Mouse (Mus musculus): ENCODE results near the gene Mpv17l. TPM values are rescaled to one million over a fixed set of nuclear protein-coding genes. Genes with fewer than 3 reads are reported as not detected.

Mpv17l gene
- total and polyA plus RNA-seq, 3 experiments: 0.51 to 1.3 (median 0.69) TPM

- dilution Hi-C loops (cut with MboI; ENCODE audit: extremely low pct_ligation_motif_present, extremely low pct_unique_long_range_greater_than_20kb, low sequenced_read_pairs) (no loop called here), in situ Hi-C loops (cut with MboI; ENCODE audit: low pct_ligation_motif_present, low pct_unique_long_range_greater_than_20kb, low sequenced_read_pairs) (no loop called here)
- peaks cover 0 to 19% of the 10 kb centered on the region in 2 experiments for H3K36me3 ChIP-seq (replicated peaks in 1 of 2; ENCODE audit: control insufficient read depth in 1 of 2, insufficient read depth in 1 of 2, low read length in 1 of 2)
- H3K9me3 ChIP-seq (replicated peaks; ENCODE audit: low read length): no peaks in the 10 kb centered on the region
- H3K27me3 ChIP-seq (replicated peaks): no peaks in the 10 kb centered on the region
- H3K4me1 ChIP-seq (ENCODE audit: control insufficient read depth in 1 of 2, insufficient read depth in 2 of 2): peaks cover 12 to 68% of the 10 kb centered on the region in 2 experiments; a peak in 3 of 4 replicates
- TF ChIP-seq USF1 (IDR thresholded peaks at IDR 0.05; ENCODE audit: low read depth, low read length): no peak
- no peak for TF ChIP-seq RAD21 (IDR thresholded peaks at IDR 0.05; ENCODE audit: low read depth, low read length)
- TF ChIP-seq POLR2AphosphoS2 (IDR thresholded peaks at IDR 0.05; ENCODE audit: low read depth, low read length): no peak
- TF ChIP-seq RCOR1 (conservative IDR thresholded peaks at IDR 0.05; ENCODE audit: low read depth, low read length): no peak
- no peak for TF ChIP-seq JUN (IDR thresholded peaks at IDR 0.05; ENCODE audit: insufficient read depth, low read depth, low read length)
- no peak for TF ChIP-seq USF2 (conservative IDR thresholded peaks at IDR 0.05; ENCODE audit: low read depth, low read length)
- TF ChIP-seq ZNF384 (IDR thresholded peaks at IDR 0.05; ENCODE audit: low read depth, low read length): no peak
- TF ChIP-seq E2F4 (IDR thresholded peaks at IDR 0.05; ENCODE audit: insufficient replicate concordance, low read depth, low read length): no peak
- no peak for TF ChIP-seq MAX (IDR thresholded peaks at IDR 0.05; ENCODE audit: low read length)
- TF ChIP-seq EP300 (IDR thresholded peaks at IDR 0.05; ENCODE audit: low read length): no peak
- TF ChIP-seq SIN3A (IDR thresholded peaks at IDR 0.05; ENCODE audit: low read length): no peak
- H3K79me2 ChIP-seq (replicated peaks; ENCODE audit: control insufficient read depth, extremely low read depth, insufficient read depth, poor library complexity, severe bottlenecking): peaks cover 40% of the 10 kb centered on the region
- H3K4me3 ChIP-seq (replicated peaks in 1 of 3; ENCODE audit: low read depth in 2 of 3, low read length in 2 of 3, poor library complexity in 1 of 3): no peak overlapping the region
- no peak for DNase-seq (ENCODE audit: extremely low read depth)
- no peak overlapping the region for H3K9ac ChIP-seq (ENCODE audit: insufficient read depth, low read depth)
- H3K4me2 ChIP-seq (ENCODE audit: insufficient read depth, low read depth, poor library complexity, severe bottlenecking): no peak overlapping the region
- no peak overlapping the region for H3K27ac ChIP-seq (ENCODE audit: insufficient read depth, low read depth)
These were observed 8.9 kb upstream of the Mpv17l start for GRCm38 (mm10) chr16:13894097-13894496.

GRCm38 (mm10) chr16:13895740-13896139 lies 7.2 kb upstream of the Mpv17l start:
- in situ Hi-C loops (cut with MboI; ENCODE audit: low pct_ligation_motif_present, low pct_unique_long_range_greater_than_20kb, low sequenced_read_pairs): no loop called here

More at GRCm38 (mm10) chr16:13895740-13896139, 7.2 kb upstream of the Mpv17l start:
- dilution Hi-C loops (cut with MboI; ENCODE audit: extremely low pct_ligation_motif_present, extremely low pct_unique_long_range_greater_than_20kb, low sequenced_read_pairs): no loop called here
- Histone ChIP-seq H3K9ac (ENCODE audit: insufficient read depth, low read depth) (no peak overlapping the region), H3K4me2 (ENCODE audit: insufficient read depth, low read depth, poor library complexity, severe bottlenecking) (no peak overlapping the region), H3K27ac (ENCODE audit: insufficient read depth, low read depth) (no peak overlapping the region), H3K36me3 (replicated peaks in 1 of 2; ENCODE audit: control insufficient read depth in 1 of 2, insufficient read depth in 1 of 2, low read length in 1 of 2) (peaks cover 0 to 23% of the 10 kb centered on the region in 2 experiments), H3K9me3 (replicated peaks; ENCODE audit: low read length) (no peaks in the 10 kb centered on the region), H3K79me2 (replicated peaks; ENCODE audit: control insufficient read depth, extremely low read depth, insufficient read depth, poor library complexity, severe bottlenecking) (peaks cover 40% of the 10 kb centered on the region), H3K4me1 (ENCODE audit: control insufficient read depth in 1 of 2, insufficient read depth in 2 of 2) (peaks cover 7 to 57% of the 10 kb centered on the region in 2 experiments; a peak in 3 of 4 replicates), H3K27me3 (replicated peaks) (no peaks in the 10 kb centered on the region), H3K4me3 (replicated peaks in 1 of 3; ENCODE audit: low read depth in 2 of 3, low read length in 2 of 3, poor library complexity in 1 of 3) (no peak overlapping the region)
- DNase-seq (ENCODE audit: extremely low read depth): no peak
- TF ChIP-seq NRF1 (IDR thresholded peaks at IDR 0.05; ENCODE audit: low read depth, low read length) (no peak), ZNF384 (IDR thresholded peaks at IDR 0.05; ENCODE audit: low read depth, low read length) (no peak), ZKSCAN1 (IDR thresholded peaks at IDR 0.05; ENCODE audit: borderline replicate concordance, low read depth, low read length) (no peak), MEF2A (IDR thresholded peaks at IDR 0.05; ENCODE audit: borderline replicate concordance, low read depth, low read length) (no peak), CHD1 (IDR thresholded peaks at IDR 0.05; ENCODE audit: low read depth, low read length) (no peak), POLR2AphosphoS2 (IDR thresholded peaks at IDR 0.05; ENCODE audit: low read depth, low read length) (no peak), GABPA (IDR thresholded peaks at IDR 0.05; ENCODE audit: insufficient replicate concordance, low read depth, low read length) (no peak), SMC3 (IDR thresholded peaks at IDR 0.05; ENCODE audit: low read depth, low read length) (no peak), JUN (IDR thresholded peaks at IDR 0.05; ENCODE audit: insufficient read depth, low read depth, low read length) (no peak), E2F4 (IDR thresholded peaks at IDR 0.05; ENCODE audit: insufficient replicate concordance, low read depth, low read length) (no peak), SIN3A (IDR thresholded peaks at IDR 0.05; ENCODE audit: low read length) (no peak), TBP (conservative IDR thresholded peaks at IDR 0.05; ENCODE audit: low read depth, low read length) (no peak)

Measured in CH12.LX (cell line).